ENCODE assay signal across 17 mouse cellular contexts in genomic region chrX:158180356-158180755, GRCm38 (mm10).
"Had no signal": no experiment of that assay in that cellular context is flagged by ENCODE, and none has a peak within 500 bp of the region (broad histone marks: within the 10 kb centered on the region; RNA-seq: fewer than 3 reads in every experiment).

No protein-coding gene starts in this region.

- H3K36me3 ChIP-seq: limb, embryonic 10.5 days; liver, embryonic 13.5 days; midbrain, embryonic 10.5 days; neural tube, embryonic 15.5 days had no signal

- DNase-seq: kidney, adult 11 months; kidney, adult 9 months; kidney, postnatal 4 days; liver, embryonic 13.5 days; liver, postnatal 0 days; lung, postnatal 36 days; midbrain, embryonic 14.5 days; right cerebral cortex, postnatal 4 days; spleen, adult 18-20 months; thymus, adult 2 months; thymus, postnatal 36 days had no signal

- H3K4me3 ChIP-seq: layer of hippocampus, adult 2 months; limb, embryonic 10.5 days; liver, embryonic 13.5 days; midbrain, embryonic 10.5 days; myocyte; neural tube, embryonic 15.5 days had no signal

- ATAC-seq: liver, postnatal 0 days had no signal

- H3K27ac ChIP-seq: kidney, postnatal 0 days; layer of hippocampus, adult 2 months; limb, embryonic 10.5 days; liver, embryonic 13.5 days; midbrain, embryonic 10.5 days; neural tube, embryonic 15.5 days had no signal

- H3K27me3 ChIP-seq: liver, embryonic 13.5 days; neural tube, embryonic 15.5 days had no signal

- H3K4me1 ChIP-seq: limb, embryonic 10.5 days; liver, embryonic 13.5 days; midbrain, embryonic 10.5 days; neural tube, embryonic 15.5 days had no signal

- H3K9ac ChIP-seq: liver, embryonic 13.5 days; liver, postnatal 0 days; neural tube, embryonic 15.5 days had no signal
